Mouse (Mus musculus): ENCODE measurements around the gene Rnaseh2a.

DNA sequence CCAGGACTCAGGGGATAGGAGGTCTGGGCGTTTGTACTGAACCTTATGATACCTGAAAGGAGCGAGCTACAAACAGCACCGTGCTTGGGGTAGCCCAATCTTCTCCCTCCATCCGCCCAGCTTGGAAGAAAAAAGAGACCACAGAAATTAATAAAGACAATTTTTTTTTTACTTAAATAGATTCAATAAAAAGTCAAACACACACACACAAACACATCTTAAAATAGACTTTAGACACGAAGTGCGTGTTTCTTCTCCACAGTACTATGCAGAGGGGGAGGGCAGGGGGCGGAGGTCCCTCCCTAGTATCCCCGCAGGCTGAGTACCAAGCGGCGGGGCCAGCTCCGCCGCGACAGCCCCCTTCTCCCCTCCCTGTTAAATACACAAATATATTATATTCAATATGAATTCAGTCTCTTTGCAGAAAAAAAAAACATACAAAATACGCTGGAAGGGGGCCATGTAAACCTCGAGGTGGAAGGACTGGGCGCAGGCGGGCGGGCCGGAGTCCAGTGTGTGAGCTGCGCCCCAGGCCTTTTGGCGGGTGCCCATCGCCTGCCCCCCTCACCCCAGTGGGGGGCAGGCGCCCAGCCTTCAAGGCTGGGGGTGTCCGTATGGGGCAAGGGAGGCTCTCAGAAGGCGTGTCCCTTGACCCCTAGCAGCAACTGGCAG is 7.3 kb upstream of the Rnaseh2a start:
- TF ChIP-seq CTCF (IDR thresholded peaks at IDR 0.05; ENCODE audit: low read depth, low read length) (no peak), POLR2A (IDR thresholded peaks at IDR 0.05; ENCODE audit: extremely low read depth, insufficient read depth, low read length) (0 out of 2 replicates have a peak, but pooled peaks have one; percentile 12)
